ENCODE assay signal across 19 mouse cellular contexts in the genomic region with DNA sequence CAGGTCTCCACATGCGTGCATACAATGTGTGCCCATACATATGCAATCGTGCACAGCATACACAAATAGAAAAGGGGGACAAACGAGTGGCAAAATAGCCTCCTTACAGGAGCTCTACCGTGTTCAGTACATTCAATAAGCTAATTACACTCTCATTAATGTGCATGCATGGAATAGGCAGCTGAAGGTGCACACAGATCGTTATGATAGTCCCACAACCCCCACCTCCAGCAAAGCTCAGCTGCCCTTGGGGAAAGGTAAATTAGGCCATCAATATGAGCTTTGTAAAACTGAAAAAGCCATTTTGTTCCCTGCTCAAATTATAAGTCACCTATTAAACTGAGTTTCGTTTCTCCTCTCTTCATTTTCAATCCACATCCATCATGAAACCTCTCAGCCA.
DNase-seq lines count a peak whose midpoint lies in the region; ATAC-seq and TF ChIP-seq lines count a peak whose summit lies in the region.
"Had no signal": no experiment of that assay in that cellular context is flagged by ENCODE, and none has a peak within 500 bp of the region (broad histone marks: within the 10 kb centered on the region; RNA-seq: fewer than 3 reads in every experiment).

No protein-coding gene starts in this region.

- WGBS in limb, embryonic 12.5 days = 49% methylated on average over 6 of the region's 6 CpGs
- 75% methylated on average over 6 of the region's 6 CpGs for WGBS in limb, embryonic 10.5 days
- 59% methylated on average over 6 of the region's 6 CpGs for WGBS in hindbrain, postnatal 0 days
- 51% methylated on average over 6 of the region's 6 CpGs for WGBS in kidney, adult 2 months

- no peaks in the 10 kb centered on the region for H3K9me3 ChIP-seq in limb, embryonic 12.5 days
- H3K9me3 ChIP-seq in limb, embryonic 10.5 days (replicated peaks) = no peaks in the 10 kb centered on the region
- no peaks in the 10 kb centered on the region for H3K9me3 ChIP-seq in hindbrain, postnatal 0 days (ENCODE audit: low read length)
- H3K9me3 ChIP-seq: embryonic facial prominence, embryonic 10.5 days; limb, embryonic 13.5 days; lung, embryonic 15.5 days; neural tube, embryonic 12.5 days had no signal

- H3K27ac ChIP-seq in limb, embryonic 12.5 days = no peak overlapping the region
- H3K27ac ChIP-seq in limb, embryonic 10.5 days = no peak overlapping the region
- H3K27ac ChIP-seq in hindbrain, postnatal 0 days = 0 out of 2 replicates have a peak overlapping the region, but pooled peaks have one; percentile 22
- peak overlapping the region; percentile 66 for H3K27ac ChIP-seq in kidney, adult 2 months (ENCODE audit: insufficient read depth, low read depth, low read length)
- H3K27ac ChIP-seq: embryonic facial prominence, embryonic 10.5 days; limb, embryonic 13.5 days; liver, embryonic 14.5 days; lung, embryonic 15.5 days; neural tube, embryonic 12.5 days had no signal

- ATAC-seq in limb, embryonic 12.5 days (ENCODE audit: insufficient number of reproducible peaks, insufficient read depth, low FRiP score, low TSS enrichment, low read depth) = no peak
- peak; percentile 38; the same call in 1 of the 2 replicates for ATAC-seq in hindbrain, postnatal 0 days
- ATAC-seq: forebrain, embryonic 14.5 days had no signal

- 0 out of 2 replicates have a peak, but pooled peaks cover 4% of the 10 kb centered on the region for H3K27me3 ChIP-seq in limb, embryonic 12.5 days
- H3K27me3 ChIP-seq in limb, embryonic 10.5 days (ENCODE audit: low read depth, poor library complexity, severe bottlenecking) = no peaks in the 10 kb centered on the region
- no peaks in the 10 kb centered on the region for H3K27me3 ChIP-seq in hindbrain, postnatal 0 days (ENCODE audit: insufficient read depth, low read length)
- H3K27me3 ChIP-seq in kidney, adult 2 months (replicated peaks; ENCODE audit: control insufficient read depth, insufficient read depth, low read length) = no peaks in the 10 kb centered on the region
- H3K27me3 ChIP-seq: lung, embryonic 15.5 days; neural tube, embryonic 12.5 days had no signal

- peak overlapping the region; percentile 6; the same call in 1 of the 2 replicates for H3K4me2 ChIP-seq in limb, embryonic 12.5 days
- no peak overlapping the region for H3K4me2 ChIP-seq in hindbrain, postnatal 0 days (ENCODE audit: low read depth, low read length)
- H3K4me2 ChIP-seq: limb, embryonic 13.5 days; lung, embryonic 15.5 days; neural tube, embryonic 12.5 days had no signal

- peaks cover 26% of the 10 kb centered on the region for H3K4me1 ChIP-seq in limb, embryonic 12.5 days (replicated peaks)
- H3K4me1 ChIP-seq in limb, embryonic 10.5 days = peaks cover 10% of the 10 kb centered on the region
- peaks cover 5% of the 10 kb centered on the region; the same call in 1 of the 2 replicates for H3K4me1 ChIP-seq in hindbrain, postnatal 0 days (ENCODE audit: insufficient read depth, low read length)
- H3K4me1 ChIP-seq in kidney, adult 2 months (ENCODE audit: control insufficient read depth, insufficient read depth, low read length) = no peaks in the 10 kb centered on the region
- H3K4me1 ChIP-seq: embryonic facial prominence, embryonic 10.5 days; lung, embryonic 15.5 days had no signal

- no peak for TF ChIP-seq CTCF in hindbrain, postnatal 0 days (IDR thresholded peaks at IDR 0.05; ENCODE audit: low read depth)
- TF ChIP-seq CTCF in kidney, adult 2 months (conservative IDR thresholded peaks at IDR 0.05; ENCODE audit: insufficient read depth, insufficient read length, low read depth, low read length) = no peak

- no peaks in the 10 kb centered on the region for H3K36me3 ChIP-seq in limb, embryonic 12.5 days
- H3K36me3 ChIP-seq in limb, embryonic 10.5 days = no peaks in the 10 kb centered on the region
- no peaks in the 10 kb centered on the region for H3K36me3 ChIP-seq in hindbrain, postnatal 0 days (ENCODE audit: insufficient read depth, low read length)
- no peaks in the 10 kb centered on the region for H3K36me3 ChIP-seq in kidney, adult 2 months (ENCODE audit: control insufficient read depth, insufficient read depth, low read length)
- H3K36me3 ChIP-seq: embryonic facial prominence, embryonic 10.5 days; limb, embryonic 13.5 days; lung, embryonic 15.5 days; neural tube, embryonic 12.5 days had no signal

- DNase-seq in limb, embryonic 10.5 days (ENCODE audit: low spot score) = no peak
- DNase-seq in hindbrain, postnatal 0 days (ENCODE audit: low spot score) = no peak
- peak; percentile 65 for DNase-seq in kidney, adult 2 months
- peak; percentile 51 for DNase-seq in kidney, postnatal 14 days
- DNase-seq in lung, postnatal 14 days = no peak
- DNase-seq in right cerebral cortex, postnatal 10 days (ENCODE audit: low spot score in 2 of 2) = no peak
- DNase-seq: adrenal gland, adult 2 months; cerebellum, adult 8-10 months; gastrocnemius, postnatal 36 days; right cerebral cortex, postnatal 14 days; spleen, adult 18-20 months; thymus, postnatal 25 days had no signal

- no peak overlapping the region for H3K4me3 ChIP-seq in limb, embryonic 12.5 days (replicated peaks)
- H3K4me3 ChIP-seq in limb, embryonic 10.5 days = no peak overlapping the region
- no peak overlapping the region for H3K4me3 ChIP-seq in hindbrain, postnatal 0 days (ENCODE audit: low read length)
- H3K4me3 ChIP-seq in kidney, adult 2 months (ENCODE audit: insufficient read depth, low read depth, low read length) = no peak overlapping the region
- H3K4me3 ChIP-seq: embryonic facial prominence, embryonic 10.5 days; limb, embryonic 13.5 days; lung, embryonic 15.5 days; neural tube, embryonic 12.5 days had no signal

- no peak overlapping the region for H3K9ac ChIP-seq in limb, embryonic 12.5 days (replicated peaks)
- no peak overlapping the region for H3K9ac ChIP-seq in hindbrain, postnatal 0 days (replicated peaks; ENCODE audit: low read length)
- H3K9ac ChIP-seq: limb, embryonic 13.5 days; liver, embryonic 14.5 days; lung, embryonic 15.5 days; neural tube, embryonic 12.5 days had no signal

- TF ChIP-seq POLR2A in kidney, adult 2 months (IDR thresholded peaks at IDR 0.05; ENCODE audit: low read depth, low read length) = no peak

Comparison
In these comparisons a context has a peak if more than half of its experiments do, and no peak if none do; other contexts are left out.
1. H3K27ac ChIP-seq: peak in hindbrain, postnatal 0 days (single experiment) and kidney, adult 2 months (single experiment); none in limb, embryonic 12.5 days (single experiment) and limb, embryonic 10.5 days (single experiment).
2. DNase-seq: peak in kidney, adult 2 months (single experiment) and kidney, postnatal 14 days (single experiment); none in limb, embryonic 10.5 days (single experiment), hindbrain, postnatal 0 days (single experiment), lung, postnatal 14 days (single experiment) and right cerebral cortex, postnatal 10 days (0 of 2).